Mouse (Mus musculus): Measurements from ENCODE around the gene Kcnk5.

The Kcnk5 gene

DNA sequence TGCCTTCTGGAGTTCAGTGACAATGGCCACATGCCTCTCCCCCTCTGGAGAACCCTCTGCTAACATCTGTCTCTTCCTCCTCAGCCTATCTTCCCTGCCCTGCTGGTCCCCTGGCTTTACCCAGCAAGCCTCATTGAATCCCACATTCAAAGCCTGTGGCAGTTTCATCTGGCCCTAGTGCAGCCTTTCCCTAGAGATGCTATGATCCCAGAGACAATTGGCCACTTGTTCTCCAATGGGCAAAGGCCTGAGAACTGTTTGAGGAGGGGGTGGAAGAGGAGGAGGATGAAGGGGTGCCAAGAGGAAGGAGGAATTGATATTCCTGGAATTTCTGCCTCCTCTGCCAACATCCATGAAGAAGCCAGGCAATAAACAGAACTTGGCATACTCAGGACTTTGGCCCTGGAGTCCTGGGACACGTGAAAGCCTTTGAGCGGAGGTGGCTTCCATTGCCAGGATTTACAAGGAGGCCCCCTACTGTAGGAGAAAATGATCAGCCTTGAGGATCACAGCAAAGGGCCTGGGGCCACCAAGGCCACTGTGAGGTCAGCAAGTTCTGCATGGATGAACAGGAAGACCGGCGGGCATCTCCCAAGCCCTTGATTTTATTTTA is 11.6 kb upstream of the Kcnk5 start:
- DNase-seq = no peak

DNA sequence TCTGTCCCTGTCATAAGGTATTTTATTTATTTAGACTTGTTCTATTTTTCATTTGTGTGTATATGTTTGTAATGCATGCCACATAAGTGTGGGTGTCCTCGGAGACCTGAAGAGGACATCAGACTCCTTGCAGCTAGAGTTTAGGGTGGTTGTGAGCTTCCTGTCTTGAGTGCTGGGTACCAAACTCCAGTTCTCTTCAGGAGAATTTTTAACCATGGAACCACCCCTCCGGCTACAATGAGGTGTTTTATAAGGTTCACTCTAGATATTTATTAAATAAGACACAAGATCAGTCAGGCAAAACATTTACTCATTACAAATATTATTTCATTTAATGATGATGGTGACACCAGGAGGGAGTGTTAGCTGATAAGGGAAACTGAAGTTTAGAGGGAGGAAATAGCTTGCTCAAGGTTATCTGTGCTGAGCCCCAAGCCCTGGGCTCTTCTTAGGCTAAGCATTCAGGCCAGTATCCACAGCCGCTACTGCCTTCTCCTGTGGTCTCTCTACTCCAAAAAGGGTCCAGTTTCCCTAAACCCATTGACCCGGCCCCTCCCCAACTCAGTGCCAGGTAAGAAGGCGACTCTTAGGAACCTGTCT is 9.6 kb upstream of the Kcnk5 start:
- DNase-seq = no peak

DNA sequence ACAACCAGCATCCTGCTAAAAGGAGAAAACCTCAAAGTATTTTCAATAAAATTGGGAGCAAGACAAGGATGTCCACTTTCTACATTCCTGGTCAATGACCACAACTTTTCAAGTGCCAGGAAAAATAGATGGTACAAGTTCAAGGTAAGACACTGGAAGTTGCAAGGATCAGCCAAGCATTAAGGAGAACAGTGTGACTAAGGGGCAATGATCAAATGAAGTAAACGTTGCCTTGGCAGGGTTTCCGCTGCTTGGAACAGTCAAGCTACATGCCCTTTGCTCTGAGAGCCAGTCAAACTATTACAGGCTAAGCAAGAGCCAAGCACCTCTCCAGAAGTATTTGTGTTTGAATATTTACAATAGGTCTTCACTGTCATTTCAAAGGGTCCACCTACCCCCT is 8.1 kb upstream of the Kcnk5 start:
- no peak for DNase-seq

DNA sequence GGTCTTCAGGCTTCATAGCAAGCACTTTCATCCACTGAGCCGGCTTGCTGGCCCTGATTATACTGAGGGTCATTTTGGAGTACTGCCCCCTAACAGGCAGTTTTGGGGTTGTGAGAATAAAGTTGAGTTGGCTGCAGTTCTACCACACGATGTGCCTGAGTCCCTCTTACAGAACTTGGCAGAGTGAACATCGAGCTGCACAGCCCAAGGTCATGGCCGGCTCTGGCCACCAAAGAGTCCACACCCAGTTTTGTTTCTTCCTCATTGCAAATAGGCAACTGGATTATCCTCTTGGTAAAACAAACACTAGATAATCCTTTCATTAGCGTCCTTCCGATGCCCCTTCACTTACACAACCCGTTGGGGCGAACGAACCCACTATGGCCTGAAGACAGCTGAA is 3.8 kb upstream of the Kcnk5 start:
- DNase-seq = no peak

DNA sequence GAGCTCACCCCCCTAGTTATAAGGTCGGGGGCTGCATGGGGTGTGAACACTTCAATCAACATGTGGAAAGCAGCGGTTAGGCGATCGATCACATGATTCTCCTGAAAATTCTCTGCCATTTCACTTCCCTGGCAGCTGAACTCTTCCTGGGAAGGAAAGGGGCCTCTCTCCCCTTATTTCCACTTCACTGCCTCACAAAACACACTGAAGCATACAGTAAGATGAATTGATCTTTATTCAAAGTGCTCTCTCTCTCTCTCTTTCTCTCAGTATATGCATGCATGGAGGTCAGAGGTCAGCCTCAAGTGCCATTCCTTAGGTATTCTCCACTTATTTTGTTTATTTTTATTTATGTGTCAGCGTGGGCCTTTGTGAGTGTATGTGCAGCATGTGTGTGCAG is 2.1 kb upstream of the Kcnk5 start:
- no peak for DNase-seq

DNA sequence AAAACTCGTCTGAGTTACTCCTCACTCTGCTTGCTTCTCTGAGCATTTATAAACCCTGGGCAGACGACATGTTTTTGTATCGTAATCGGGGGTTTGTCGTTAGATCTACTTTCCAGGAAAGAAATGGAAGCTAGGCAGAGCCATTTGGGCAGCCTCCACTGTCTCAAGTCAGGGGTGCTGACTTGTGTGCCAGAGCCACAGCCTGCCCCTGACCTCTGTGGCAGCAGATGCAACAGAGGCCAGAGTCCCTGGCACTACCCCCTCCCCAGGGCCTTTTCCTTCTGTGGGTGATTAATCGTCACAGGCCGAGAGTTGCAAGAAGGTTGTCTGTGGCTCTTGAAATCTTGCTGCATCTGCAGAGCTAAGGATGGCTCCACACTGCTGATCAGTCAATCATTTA is 987 bp upstream of the Kcnk5 start:
- DNase-seq = no peak

DNA sequence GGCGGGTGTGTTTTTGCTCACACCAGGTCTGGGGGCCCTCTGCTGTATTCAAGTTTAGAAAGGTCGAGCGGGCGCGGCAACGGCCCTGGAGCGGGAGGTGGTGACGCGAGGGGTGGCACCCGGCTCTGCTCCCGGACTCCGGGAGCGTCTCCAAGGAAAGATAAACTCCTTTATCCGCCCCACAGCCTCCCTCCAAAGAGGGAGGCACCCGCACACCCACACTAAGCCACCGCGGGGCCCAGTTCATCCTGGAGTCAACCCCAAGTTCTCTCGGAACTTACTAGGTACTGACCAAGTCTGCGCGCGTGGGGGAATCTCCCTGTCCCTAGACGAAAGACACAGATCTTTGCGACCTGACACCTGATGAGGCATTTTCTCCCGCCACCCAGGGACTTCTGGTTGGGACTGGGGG is 852 bp downstream of the Kcnk5 start:
- no peak for DNase-seq

DNA sequence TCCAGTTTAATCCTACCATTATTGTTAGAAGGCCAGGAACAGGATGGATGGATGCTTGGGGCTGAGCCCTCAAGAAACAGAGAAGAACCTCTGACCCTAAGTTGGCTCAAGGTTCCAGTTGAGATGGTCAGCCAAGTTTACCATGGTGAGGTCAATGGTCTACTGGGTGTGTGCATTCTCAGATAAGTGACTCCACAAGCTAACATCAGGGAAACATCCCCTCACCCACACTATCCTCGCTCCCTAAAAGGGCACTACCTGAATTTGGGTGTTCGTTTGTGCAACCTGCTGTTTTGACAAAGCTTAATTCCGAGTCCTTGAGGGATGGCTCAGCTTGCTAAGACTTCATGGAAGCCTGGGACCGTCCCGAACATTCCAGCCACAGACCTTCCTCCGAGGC is 1.3 kb downstream of the Kcnk5 start:
- DNase-seq = no peak

DNA sequence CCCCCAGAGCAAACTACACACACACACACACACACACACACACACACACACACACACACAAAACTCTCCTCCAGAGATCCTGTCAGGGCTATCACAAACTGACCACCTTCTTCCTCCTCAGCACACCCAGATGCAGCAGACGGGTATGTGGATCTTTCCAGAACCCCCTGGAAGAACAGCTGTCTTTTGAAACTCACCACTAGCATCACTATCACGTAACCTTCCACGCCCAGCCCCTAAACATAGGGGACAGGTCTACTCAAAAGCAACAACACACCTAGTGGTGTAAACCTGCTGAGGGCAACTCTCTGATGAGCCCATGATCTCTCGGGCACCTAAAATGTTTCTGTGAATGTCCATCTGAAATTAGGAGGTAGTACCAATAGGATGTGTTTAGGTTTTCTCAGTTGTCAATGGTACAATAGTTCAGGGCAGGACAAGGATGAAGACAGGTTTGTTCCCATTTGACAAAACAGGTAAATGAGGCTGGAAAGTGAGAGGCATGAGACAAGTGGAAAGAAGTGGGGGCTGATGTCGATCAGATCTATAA is 1.8 kb downstream of the Kcnk5 start:
- DNase-seq = no peak

DNA sequence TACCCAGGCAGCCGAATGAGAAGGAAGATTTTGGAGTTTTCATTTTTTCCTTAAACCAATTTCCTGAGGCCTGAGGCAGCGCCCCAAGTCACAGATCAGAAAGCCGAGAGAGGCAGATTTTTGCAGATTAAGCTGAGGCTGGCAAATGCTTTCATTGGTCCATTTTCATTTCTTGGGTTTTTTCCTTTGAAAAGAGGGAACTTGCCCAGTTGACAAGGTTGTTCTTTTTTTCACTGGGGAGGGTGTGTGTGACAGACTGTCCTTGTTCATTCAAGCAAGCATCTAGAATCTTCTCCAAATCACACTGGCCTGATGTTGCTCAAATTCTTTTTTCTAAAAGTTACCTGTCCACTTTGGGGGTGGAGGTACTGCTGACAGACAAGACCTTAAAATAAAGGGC is 2.5 kb downstream of the Kcnk5 start:
- DNase-seq = no peak

DNA sequence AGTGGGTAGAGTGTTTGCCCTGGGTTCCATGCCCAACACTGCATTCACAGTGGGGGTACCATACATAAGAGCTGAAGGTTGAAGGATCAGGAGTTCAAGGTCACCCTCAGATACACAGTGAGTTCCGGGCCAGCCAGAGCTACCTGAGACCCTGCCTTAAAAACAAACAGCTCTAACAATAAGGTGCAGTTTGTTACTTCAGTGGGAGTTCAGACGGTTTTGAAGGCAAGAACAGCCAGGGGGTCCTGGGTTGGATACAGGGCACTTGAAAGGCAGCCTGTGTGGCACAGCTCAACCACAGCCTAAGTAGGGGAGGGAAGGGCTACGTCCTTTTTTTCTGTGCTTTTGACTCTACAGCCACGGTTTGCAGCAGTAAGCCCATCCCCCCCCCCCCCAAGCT is 3.0 kb downstream of the Kcnk5 start:
- DNase-seq = no peak

DNA sequence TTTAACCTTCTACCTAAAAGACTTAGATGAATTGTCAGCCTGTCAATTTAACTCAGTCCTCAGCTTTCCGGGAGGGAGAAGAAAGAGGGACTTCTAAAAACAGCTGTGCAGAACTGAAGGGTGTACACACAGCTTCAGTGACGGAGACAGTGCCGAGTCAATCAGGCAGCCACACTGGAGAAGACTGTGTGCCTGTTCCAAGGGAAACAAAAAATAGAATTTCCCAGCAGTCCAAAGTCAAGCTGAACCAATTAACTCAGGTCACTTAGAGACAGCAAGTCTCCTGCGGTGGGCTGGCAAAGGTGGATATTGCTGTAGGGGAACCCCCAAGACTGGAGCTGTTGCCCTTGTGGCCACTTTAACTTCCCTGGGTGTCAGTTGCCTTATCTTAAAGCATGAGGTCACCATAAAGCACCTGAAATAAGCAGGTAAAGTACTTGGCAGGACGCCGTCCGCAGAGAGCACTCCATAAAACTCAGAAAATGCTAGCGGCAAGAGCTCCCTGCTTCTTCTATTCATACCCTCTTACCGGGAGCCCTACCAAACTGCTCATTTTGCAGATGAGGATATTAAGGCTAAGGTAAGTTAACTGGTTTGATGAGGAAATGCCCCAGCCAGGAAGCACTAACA is 4.0 kb downstream of the Kcnk5 start:
- no peak for DNase-seq

DNA sequence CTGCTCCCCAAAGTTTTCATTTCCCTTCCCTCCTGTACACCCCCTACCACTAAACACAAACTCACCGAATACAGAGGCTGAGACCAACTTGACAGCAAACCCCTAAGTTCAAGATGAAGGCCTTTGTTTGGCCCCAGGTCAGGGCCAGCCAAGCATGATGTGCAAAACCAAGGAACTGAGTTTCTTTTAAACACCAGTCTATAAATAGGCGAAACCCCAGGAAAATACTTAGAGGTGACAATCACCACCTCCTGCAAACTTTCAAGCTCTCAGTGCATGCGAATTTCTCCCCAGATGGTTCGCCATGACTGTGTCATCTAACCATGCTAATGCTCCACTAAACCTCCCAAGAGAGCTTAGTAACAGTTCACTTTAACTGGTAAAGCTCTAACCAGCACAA is 5.9 kb downstream of the Kcnk5 start:
- DNase-seq = no peak

DNA sequence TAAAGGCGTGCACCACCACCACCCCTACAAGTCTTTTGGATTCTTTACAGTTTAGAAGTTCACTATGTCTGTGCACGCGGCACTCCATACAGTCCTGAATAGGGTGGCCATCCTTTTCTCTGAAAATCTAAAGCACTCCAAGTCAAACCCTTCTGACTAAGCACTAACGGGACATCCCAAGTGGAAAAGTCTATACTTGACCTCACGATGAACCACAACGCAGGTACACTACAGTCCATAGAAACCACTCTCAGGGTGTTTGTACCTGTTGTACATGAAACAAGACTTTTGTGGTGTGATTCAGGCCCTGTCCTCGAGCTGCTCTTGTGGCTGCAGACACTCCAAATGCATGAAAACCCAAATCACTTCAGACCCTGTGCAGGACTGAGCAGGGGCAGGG is 6.5 kb downstream of the Kcnk5 start:
- DNase-seq = no peak

DNA sequence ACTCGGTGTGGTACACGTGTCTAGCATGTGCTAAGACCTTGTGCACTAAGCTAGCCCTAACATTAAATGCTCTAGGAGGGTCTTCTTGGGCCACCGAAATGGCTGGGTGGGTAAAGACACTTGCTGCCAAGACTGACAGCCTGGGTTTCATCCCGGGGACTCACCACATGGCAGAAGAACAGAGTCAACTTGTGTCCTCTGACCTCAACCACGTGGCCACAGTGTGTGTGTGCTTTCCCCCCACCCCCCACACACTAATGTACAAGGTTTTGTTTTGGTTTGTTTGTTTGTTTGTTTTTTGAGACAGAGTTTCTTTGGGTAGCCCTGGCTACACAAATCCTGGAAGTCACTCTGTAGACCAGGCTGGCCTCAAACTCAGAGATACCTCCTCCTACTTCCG is 6.9 kb downstream of the Kcnk5 start:
- DNase-seq = no peak

DNA sequence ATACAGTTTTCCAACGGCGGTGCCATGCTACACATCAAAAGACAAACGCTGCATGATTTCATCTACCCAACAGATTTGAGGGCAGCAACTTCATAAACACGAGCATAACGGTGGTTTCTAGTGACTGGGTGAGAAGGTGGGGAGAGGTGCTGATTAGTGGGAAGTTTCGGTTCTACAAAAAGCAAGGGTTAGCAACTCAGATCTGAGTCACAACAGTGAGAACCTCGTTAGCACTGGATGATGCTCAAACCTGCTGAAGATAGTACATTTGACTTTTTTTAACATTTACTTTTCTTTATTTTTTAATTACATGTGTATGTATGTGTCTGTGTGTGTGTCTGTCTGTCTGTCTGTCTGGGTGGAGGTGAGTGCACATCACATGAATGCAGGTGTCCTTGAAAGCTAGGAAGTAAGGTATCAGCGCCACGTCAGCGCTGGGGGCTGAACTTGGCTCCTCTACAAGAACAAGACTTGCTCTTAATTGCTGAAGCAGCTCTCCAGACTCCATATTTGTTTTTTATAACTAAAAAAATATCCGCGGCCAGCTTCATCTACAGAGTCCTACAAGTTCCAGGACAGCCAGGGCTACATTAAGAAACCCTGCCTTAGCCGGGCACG is 7.6 kb downstream of the Kcnk5 start:
- no peak for DNase-seq

DNA sequence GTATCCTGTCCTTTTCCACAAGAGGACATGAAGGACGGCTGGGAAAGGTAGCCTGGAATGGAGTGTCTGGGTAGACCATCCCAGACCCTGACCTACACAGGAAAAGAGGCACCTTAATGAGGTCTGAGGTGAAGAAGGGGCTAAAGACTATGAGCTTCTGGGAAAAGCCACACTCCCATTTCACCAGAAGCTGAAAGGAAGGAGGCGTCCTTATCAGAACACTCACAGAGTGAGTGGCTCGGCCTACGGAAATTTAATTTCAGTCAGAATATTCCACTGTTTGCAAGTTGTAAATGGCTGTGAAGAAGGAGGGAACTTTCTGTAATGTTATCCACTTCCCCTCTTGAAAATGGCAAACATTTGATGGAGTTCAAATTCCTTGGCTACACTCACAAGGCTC is 8.7 kb downstream of the Kcnk5 start:
- no peak for DNase-seq

DNA sequence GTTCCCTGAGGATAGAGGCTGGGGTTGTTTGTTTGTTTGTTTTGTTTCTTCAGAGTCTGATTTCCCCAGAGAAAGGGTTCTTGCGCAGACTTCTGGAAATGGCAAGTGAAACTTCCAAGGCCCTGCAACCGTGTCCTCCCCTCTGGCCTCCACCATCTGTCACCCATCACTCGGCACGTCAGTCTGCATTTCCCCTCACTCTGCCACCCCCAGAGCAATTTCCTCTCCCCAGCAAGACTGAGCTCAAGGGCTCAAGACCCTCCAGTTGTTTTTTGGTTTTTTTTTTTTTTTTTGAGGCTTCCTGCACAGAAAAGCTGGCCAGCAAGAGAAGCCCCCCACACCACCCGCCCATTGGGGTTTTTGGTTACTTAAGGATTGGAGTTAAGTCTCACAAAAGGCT is 9.1 kb downstream of the Kcnk5 start:
- no peak for DNase-seq

DNA sequence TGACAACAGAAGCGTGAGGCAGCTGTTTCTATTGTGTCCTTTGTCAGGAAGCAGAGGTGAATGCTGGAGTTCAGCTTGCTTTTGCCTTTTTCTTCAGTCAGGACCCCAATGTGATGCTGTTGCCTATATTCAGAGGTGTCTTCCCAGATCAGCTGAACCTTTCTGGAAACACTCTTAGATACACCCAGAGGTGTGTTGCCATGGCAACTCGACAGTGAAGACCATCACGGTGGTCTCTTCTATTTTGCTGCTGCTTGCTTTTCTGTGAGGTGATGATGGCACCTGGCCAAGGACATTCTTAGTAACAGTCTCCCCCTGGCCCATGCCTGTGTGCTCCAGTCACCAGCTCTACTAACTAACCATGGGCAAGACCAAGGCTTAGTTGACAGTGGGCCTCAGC is 9.8 kb downstream of the Kcnk5 start:
- no peak for DNase-seq

DNA sequence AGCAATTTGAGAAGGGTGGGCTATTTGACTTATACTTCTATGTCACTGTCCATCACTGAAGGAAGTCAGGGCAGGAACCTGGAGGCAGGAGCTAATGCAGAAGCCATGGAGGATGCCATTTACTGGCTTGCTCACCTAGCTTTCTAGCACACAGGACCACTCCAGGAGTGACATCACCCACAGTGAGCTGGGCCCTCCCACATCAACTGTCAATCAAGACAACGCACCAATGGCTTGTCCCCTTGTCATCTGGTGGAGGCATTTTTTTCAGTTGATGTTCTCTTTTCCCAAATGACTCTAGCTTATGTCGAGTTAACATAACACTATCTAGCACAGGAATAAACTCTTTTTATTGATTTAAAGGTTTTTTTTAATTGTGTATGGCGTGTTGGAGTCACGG is 12.4 kb downstream of the Kcnk5 start:
- no peak for DNase-seq

DNA sequence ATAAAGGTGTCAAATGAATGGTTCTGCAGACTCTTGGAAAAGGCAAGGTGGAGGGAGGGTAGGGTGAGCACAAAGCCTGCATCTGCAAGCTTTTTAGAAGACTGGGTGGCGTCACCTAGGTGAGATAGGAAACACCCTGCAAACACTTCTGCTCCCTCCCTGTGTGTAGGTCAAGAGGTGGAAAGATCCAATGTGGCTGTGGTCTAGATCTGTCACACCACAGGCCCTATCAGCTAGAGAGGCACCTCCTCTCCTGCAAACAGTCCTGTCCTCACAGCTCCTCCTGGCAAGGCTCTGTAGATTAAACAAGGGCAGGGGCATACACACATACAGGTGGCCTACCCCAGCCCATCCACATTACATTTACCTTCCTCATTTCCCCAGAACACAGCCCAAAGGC is 13.1 kb downstream of the Kcnk5 start:
- DNase-seq = no peak

DNA sequence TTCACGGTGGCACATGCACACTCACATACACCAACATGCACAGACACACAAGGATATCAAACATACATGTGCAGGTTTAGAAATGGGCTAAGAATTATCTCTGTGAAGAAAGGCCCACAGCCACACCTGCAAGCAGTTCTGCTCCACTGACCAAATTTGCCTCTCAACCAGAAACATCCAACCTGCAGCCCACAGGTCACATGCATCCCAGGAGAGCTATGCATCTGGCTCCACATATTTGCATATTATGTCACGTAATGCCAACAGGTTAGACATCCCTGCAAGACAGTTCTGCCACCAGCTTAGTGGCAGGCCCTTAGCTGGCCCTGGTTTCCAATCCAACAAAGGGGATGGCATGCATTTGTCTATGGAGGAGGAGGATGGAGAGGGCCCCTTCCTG is 13.6 kb downstream of the Kcnk5 start:
- DNase-seq = no peak

DNA sequence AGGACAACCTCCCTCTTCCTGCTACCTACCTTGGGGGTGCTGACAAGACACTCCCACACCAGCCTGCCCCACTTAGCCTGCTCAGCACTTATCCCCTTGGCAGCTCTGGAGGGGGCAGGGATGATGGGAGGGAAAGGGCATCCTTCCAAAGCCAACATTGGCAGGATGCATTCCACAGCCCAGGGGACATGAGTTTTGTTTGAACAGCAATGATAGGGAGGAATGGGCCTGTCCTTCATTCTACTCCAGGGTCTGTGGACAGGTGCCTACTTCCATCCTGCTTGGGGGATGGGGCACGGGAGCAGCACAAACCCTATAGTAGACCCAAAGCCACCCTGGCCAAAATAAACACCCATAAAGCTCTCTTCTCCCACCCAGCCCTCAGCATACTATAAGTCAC is 16.2 kb downstream of the Kcnk5 start:
- no peak for DNase-seq

DNA sequence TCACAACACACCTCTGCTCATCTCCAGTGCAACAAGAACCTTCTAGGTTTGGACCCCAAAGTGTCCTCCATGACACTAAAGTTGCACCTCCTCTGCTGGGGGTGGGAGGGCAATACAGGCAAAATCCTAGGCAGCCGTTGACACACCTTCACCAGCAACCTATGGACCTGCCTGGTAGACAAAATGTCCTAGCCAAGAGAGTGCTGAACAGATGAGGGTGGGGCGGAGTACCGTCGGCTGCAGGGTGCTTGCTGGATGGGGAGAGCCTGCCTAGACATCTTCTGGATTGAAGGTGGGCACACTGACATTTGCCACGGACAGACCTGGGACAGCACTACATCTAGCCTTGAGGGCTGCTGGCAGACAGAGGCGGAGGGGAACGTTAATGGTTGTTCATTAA is 17.2 kb downstream of the Kcnk5 start:
- DNase-seq = no peak

Data from cerebellum, adult 9-11 months (tissue).